Mouse (Mus musculus) midbrain, postnatal 0 days (tissue): ENCODE data around the gene Clec16a. TPM values are rescaled to one million over a fixed set of nuclear protein-coding genes. Genes with fewer than 3 reads are reported as not detected.
A peak's percentile ranks its signal among the peaks of the same experiment; 100 is the strongest.

ENCODE experiments used
- ATAC-seq: fragments of 200-750 bp; cut with Nextera tagmentation; 2 replicates; pipeline ENCODE4 v1.8.0; 2017; ENCODE audit warnings: moderate number of reproducible peaks, mild to moderate bottlenecking, moderate TSS enrichment, moderate library complexity; ENCODE audit not compliant: low FRiP score
- DNase-seq: peaks from one replicate; pipeline ENCODE4 v3.0.0-alpha.2; 2015; ENCODE audit warnings: low spot score
- H3K27ac ChIP-seq: fragments of 300-500 bp; sonication (generic); 2 replicates; pipeline ENCODE4 v1.5.1; 2014; ENCODE audit warnings: low read depth, mild to moderate bottlenecking, low read length, mixed read lengths
- H3K27me3 ChIP-seq: fragments of 300-500 bp; sonication (generic); 2 replicates; pipeline ENCODE4 v1.6.1; 2014; ENCODE audit warnings: low read length, control low read depth, mixed read lengths; ENCODE audit not compliant: insufficient read depth
- H3K36me3 ChIP-seq: fragments of 300-500 bp; sonication (generic); 2 replicates; pipeline ENCODE4 v1.6.1; 2014; ENCODE audit warnings: low read length, control low read depth, mixed read lengths; ENCODE audit not compliant: insufficient read depth
- H3K4me1 ChIP-seq: fragments of 300-500 bp; sonication (generic); 2 replicates; pipeline ENCODE4 v1.6.1; 2014; ENCODE audit warnings: mild to moderate bottlenecking, control low read depth, antibody characterized with exemption, low read length, mixed read lengths; ENCODE audit not compliant: insufficient read depth
- H3K4me2 ChIP-seq: fragments of 300-500 bp; sonication (generic); 2 replicates; pipeline ENCODE4 v1.6.1; 2014; ENCODE audit warnings: low read depth, mild to moderate bottlenecking, low read length, mixed read lengths; ENCODE audit not compliant: poor library complexity, severe bottlenecking
- H3K4me3 ChIP-seq: fragments of 300-500 bp; sonication (generic); 2 replicates; pipeline ENCODE4 v1.5.1; 2014; ENCODE audit warnings: low read depth, mild to moderate bottlenecking, low read length, moderate library complexity
- H3K9ac ChIP-seq: fragments of 300-500 bp; sonication (generic); replicated peaks from 2 replicates; pipeline ENCODE4 v1.6.1; 2014; ENCODE audit warnings: mild to moderate bottlenecking, low read length, moderate library complexity, mixed read lengths; ENCODE audit not compliant: poor library complexity, severe bottlenecking
- H3K9me3 ChIP-seq: fragments of 300-500 bp; sonication (generic); 2 replicates; pipeline ENCODE4 v1.6.1; 2016; ENCODE audit warnings: low read length, control low read depth
- CTCF ChIP-seq: IDR thresholded peaks from 2 replicates; pipeline ENCODE4 v1.5.1; 2016; ENCODE audit warnings: antibody characterized with exemption, mild to moderate bottlenecking
- WGBS: fragments of 180-500 bp; shearing (Covaris S2); extraction: QIAGEN DNeasy Blood & Tissue Kit; methylation state at CpG from one replicate; pipeline ENCODE4 v1.1.7; 2014; 5-methylcytosine and 5-hydroxymethylcytosine counted together
- polyA plus RNA-seq: library from polyadenylated mRNA; unstranded; fragments of >200 nt; fragmentation: Nextera tagmentation; extraction: Ambion mirVana; gene quantifications from 2 replicates; pipeline ENCODE4 v1.2.1, GENCODE M21; 2015
- total RNA-seq: library from RNA; depleted of rRNA; stranded (reverse); fragments of >200 nt; gene quantifications from 2 replicates; pipeline ENCODE4 v1.2.3, GENCODE M21; 2014

The Clec16a gene
- total and polyA plus RNA-seq, 2 experiments from 2014 or later, result 63.8 to 69.5 TPM

GRCm38 (mm10) chr16:10664921-10665894 is 120.1 kb downstream of the Clec16a start:
- Histone ChIP-seq H3K36me3 (no peaks in the 10 kb centered on the region), H3K4me1 (peaks cover 4% of the 10 kb centered on the region; the same call in 1 of the 2 replicates), H3K27ac (peak overlapping the region; percentile 43), H3K4me3 (no peak overlapping the region), H3K27me3 (no peaks in the 10 kb centered on the region), H3K9me3 (no peaks in the 10 kb centered on the region), H3K4me2 (no peak overlapping the region), H3K9ac (no peak overlapping the region)
- WGBS, result 50% methylated on average over 12 of the region's 12 CpGs
- peak; percentile 41 for DNase-seq
- TF ChIP-seq CTCF, result peak; percentile 69
- peak; percentile 38; the same call in 1 of the 2 replicates for ATAC-seq

GRCm38 (mm10) chr16:10666766-10667165 is 121.6 kb downstream of the Clec16a start:
- Histone ChIP-seq H3K27me3 (no peaks in the 10 kb centered on the region), H3K27ac (no peak overlapping the region), H3K9ac (no peak overlapping the region), H3K4me1 (peaks cover 4% of the 10 kb centered on the region; the same call in 1 of the 2 replicates), H3K4me3 (no peak overlapping the region), H3K4me2 (no peak overlapping the region), H3K9me3 (no peaks in the 10 kb centered on the region), H3K36me3 (no peaks in the 10 kb centered on the region)
- DNase-seq, result no peak
- 69% methylated on average over 3 of the region's 3 CpGs for whole genome bisulfite sequencing
- ATAC-seq, result no peak
- no peak for TF ChIP-seq CTCF

GRCm38 (mm10) chr16:10668453-10668852 is 123.3 kb downstream of the Clec16a start:
- 77% methylated on average over 8 of the region's 8 CpGs for WGBS
- TF ChIP-seq CTCF, result no peak
- H3K27ac ChIP-seq, result no peak overlapping the region
- H3K36me3 ChIP-seq, result no peaks in the 10 kb centered on the region
- no peak overlapping the region for H3K4me2 ChIP-seq
- ATAC-seq (no peak), DNase-seq (no peak)
- no peak overlapping the region for H3K9ac ChIP-seq
- no peaks in the 10 kb centered on the region for H3K9me3 ChIP-seq
- H3K27me3 ChIP-seq, result no peaks in the 10 kb centered on the region
- no peak overlapping the region for H3K4me3 ChIP-seq
- H3K4me1 ChIP-seq, result peaks cover 4% of the 10 kb centered on the region; the same call in 1 of the 2 replicates

GRCm38 (mm10) chr16:10668991-10669703 is 124.0 kb downstream of the Clec16a start:
- Histone ChIP-seq H3K4me1 (peaks cover 4% of the 10 kb centered on the region; the same call in 1 of the 2 replicates), H3K4me3 (no peak overlapping the region), H3K4me2 (no peak overlapping the region), H3K9ac (no peak overlapping the region), H3K9me3 (no peaks in the 10 kb centered on the region), H3K27ac (no peak overlapping the region), H3K36me3 (no peaks in the 10 kb centered on the region), H3K27me3 (no peaks in the 10 kb centered on the region)
- DNase-seq (no peak), ATAC-seq (no peak)
- WGBS, result 83% methylated on average over 7 of the region's 7 CpGs
- no peak for TF ChIP-seq CTCF

DNA sequence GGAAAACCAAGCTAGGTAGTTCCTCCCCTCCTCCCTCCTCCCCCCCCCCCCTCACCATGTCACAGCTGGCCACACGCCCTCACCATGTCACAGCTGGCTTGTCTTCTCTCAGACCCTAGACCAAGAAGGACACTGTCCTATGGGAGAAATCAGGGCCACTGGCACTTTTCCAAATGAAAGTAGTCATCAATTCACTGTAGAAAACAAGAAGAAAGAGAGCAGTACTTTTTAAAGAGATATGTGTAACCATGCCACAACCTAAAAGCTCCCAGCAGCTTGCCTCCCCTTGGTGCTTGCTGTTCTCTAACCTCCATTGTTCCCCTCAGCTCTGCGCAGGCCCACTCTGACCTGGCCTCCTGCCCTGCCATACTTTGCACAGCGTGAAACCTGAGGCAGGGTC is 124.8 kb downstream of the Clec16a start:
- H3K27me3 ChIP-seq, result no peaks in the 10 kb centered on the region
- WGBS, result 68% methylated on average over 2 of the region's 3 CpGs

More for the DNA sequence above, 124.8 kb downstream of the Clec16a start:
- no peak overlapping the region for H3K4me3 ChIP-seq
- peaks cover 4% of the 10 kb centered on the region; the same call in 1 of the 2 replicates for H3K4me1 ChIP-seq
- H3K9me3 ChIP-seq, result no peaks in the 10 kb centered on the region
- no peak overlapping the region for H3K4me2 ChIP-seq
- no peaks in the 10 kb centered on the region; the same call in 1 of the 2 replicates for H3K36me3 ChIP-seq
- DNase-seq, result no peak
- no peak for ATAC-seq
- TF ChIP-seq CTCF, result no peak
- H3K9ac ChIP-seq, result no peak overlapping the region
- H3K27ac ChIP-seq, result no peak overlapping the region
